Mouse (Mus musculus) lung, adult 2 months (tissue): ENCODE measurements around the gene Vamp5.

ENCODE experiments used
- CTCF ChIP-seq: fragments of 200-500 bp; IDR thresholded peaks from 2 replicates; pipeline ENCODE4 v1.5.1; 2011; ENCODE audit warnings: mild to moderate bottlenecking, low read length, control low read depth; ENCODE audit not compliant: insufficient read depth
- POLR2A ChIP-seq: fragments of 200-500 bp; IDR thresholded peaks from 2 replicates; pipeline ENCODE4 v1.6.1; 2011; ENCODE audit warnings: low read depth, mild to moderate bottlenecking, control low read depth, low read length, borderline replicate concordance; ENCODE audit errors: extremely low read depth

- TF ChIP-seq POLR2A (peak; percentile 71; the same call in 1 of the 2 replicates), CTCF (no peak)
Observed at GRCm38 (mm10) chr6:72347166-72347941, 32.9 kb downstream of the Vamp5 start, which contains the start of gene 0610030E20Rik.
